Mouse (Mus musculus) granulocyte monocyte progenitor cell, adult 5-6 weeks (primary cell): ENCODE results near the gene Cfhr2. TPM values are rescaled to one million over a fixed set of nuclear protein-coding genes. Genes with fewer than 3 reads are reported as not detected.
"Not testable (repeated sequence)": the region's sequence is repeated elsewhere in the genome, so short reads cannot be mapped to it uniquely, and the experiment has no call there.

ENCODE experiments used
- ATAC-seq: replicated peaks from 2 replicates; pipeline ENCODE4 v1.8.0; 2016; ENCODE audit warnings: mild to moderate bottlenecking, moderate TSS enrichment, inconsistent platforms; ENCODE audit not compliant: poor library complexity, severe bottlenecking
- total RNA-seq, 2 experiments: library from RNA; stranded (forward) in 1 of 2; stranded (reverse) in 1 of 2; fragments of 200-712, 200-1000 nt in 1 of 2; fragments of >200 nt in 1 of 2; fragmentation: Nextera tagmentation in 1 of 2; gene quantifications; 2 replicates each; pipeline ENCODE4 v1.2.3; 2014 to 2017

Cfhr2 gene
- total RNA-seq (2014; fragmentation: Nextera tagmentation), result not detected in 2 replicates
- not detected in 2 replicates for total RNA-seq (2017)

DNA sequence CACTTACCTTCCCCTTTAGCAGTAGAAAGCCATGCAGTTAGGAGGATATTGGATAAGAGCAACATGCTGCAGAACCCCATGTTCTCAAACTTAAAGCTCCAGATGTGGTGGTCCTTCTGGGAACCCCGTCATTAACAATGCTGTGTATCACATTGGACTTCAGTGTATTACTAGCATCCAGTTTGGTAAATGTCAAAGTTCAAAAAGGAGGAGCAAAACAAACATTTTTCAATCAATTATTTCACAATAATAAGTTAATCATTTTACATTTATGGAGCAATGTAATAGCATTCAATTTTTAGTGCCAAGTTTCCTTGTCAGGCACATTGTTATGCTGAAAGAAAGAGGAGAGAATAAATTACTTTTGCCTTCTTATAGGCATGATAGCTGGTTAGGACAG, at the start of gene Cfhr2:
Gene Cfhr2 (minus strand): TSS at position 155 of the 400 bp plus-strand sequence.
- no peak for ATAC-seq

DNA sequence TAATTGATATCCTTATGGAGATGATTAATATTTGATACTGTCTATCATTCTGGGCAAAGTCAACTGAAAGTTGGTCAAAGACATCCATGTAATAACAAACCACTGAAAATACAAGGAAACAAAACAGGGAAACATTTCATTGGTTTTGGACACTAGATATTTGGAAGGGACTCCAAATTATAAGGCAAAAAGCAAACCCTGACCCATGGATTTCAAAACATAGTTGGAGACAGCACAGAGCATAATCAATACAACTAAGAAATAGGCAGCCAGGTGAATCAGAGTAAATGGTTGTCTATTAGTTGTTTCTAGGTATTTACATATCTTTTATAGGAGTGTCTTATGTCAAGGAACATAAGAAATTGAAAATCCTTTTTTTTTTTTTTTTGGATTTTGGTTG, 5.2 kb upstream of the Cfhr2 start:
- no peak for ATAC-seq

DNA sequence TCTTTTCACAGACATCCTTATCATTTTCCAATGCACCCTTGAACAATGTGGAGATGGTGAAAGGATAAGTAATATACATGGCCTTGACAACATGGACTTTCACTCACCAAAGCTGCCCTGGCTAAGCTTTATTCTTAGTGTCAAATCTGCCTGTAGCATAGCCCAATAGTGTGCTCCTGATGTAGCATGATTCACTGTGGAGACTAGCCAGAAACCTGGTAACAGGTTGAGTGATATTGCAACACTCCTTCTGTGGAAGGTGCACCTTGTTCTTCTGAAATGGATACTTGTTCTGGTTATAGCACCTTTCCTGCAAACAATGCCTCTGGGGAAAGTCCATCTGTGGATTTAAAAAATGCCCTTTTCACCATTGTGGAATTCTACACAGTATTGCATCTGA, 1.7 kb upstream of the Cfhr2 start:
- ATAC-seq, result no peak

DNA sequence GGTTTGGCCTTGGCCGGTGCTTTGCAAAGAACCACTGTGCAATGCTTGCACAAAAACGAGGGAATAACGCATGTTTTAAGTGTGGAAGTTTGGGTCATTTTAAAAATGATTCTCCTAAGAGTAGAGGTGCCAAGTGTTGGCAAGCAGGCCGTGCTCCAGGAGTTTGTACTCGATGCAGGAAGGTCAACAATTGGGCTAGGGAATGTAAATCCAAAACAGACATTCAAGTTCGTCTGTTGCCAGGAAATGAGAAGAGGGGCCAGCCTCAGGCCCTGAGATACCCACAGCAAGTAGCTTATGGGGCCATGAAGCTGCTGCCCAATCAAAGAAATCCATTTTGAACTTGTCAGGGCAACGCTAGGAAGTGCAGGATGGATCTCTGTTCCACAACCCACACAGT, 18.8 kb downstream of the Cfhr2 start:
- ATAC-seq, result no peak

DNA sequence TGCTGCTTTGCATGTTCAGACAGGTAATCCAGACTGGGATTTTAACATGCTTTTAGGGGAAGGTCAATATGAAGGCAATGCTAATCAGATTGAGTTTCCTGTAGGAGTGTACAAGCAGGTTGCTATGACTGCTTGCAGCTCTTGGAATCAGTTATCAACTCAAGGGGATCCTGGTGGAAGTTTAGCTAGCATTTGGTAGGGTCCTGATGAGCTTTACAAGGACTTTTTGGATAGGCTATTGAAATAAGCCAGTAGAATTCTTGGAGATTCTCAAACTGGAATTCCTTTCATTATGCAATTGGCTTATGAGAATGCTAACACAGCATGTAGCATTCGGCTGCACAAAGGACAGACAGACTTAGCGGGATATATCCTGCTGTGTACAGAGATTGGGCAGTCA, 19.2 kb downstream of the Cfhr2 start:
- ATAC-seq, result no peak

DNA sequence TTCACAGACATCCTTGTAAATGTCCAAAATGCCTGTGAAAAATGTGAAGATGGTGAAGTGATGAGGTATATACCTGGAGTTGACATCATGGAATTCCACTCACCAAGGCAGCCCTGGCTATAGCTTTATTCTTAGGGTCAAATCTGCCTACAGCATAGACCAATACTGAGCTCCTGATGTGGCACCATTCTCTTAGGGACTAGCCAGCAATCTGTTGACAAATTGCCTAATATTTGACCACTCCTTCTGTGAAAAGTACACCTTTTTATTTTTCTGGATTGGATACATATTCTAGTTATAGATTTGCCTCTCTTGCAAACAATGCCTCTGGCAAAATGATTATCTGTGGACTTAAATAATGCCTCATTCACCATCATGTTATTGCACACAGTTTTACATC, 49.9 kb downstream of the Cfhr2 start:
- no peak for ATAC-seq

DNA sequence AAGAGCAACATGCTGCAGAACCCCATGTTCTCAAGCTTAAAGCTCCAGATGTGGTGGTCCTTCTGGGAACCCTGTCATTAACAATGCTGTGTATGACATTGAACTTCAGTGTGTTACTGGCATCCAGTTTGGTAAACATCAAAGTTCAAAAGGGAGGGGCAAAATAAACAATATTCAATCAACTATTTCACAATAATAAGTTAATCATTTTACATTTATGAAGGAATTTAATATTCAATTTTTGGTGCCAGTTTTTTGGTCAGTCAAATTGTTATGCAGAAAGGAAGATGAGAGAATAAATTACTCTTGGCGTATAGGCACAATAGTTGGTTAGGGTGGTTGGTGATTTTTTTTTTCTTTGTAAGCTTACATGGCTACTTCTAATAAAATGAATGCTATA, 77.4 kb downstream of the Cfhr2 start, which contains the start of gene Gm4788:
Gene Gm4788 (minus strand): TSS at position 101 of the 400 bp plus-strand sequence.
- ATAC-seq, result no peak

DNA sequence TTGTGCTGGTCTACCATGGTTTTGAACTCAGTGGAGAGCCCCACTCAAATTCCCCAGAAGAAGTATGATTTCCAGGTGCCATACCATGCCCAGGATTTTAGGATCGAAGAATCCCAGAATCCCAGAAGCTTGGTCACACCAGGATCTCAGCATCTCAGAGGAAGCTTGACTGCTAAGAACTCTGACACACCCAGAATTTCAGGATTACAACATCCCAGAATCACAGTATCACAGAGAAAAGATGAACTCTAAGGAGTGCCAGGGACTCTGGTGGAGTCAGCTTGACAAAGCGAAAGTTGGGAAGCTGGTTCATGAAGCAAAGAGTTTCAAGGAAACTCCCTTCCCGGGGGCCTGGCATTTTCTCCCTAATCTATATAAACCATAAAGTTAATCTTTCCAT, 88.6 kb downstream of the Cfhr2 start:
- not testable (repeated sequence) for ATAC-seq

Other genes starting within 250 kb of the Cfhr2 start
- not detected in 2 replicates for gene Gm4788, start 77.5 kb downstream of the Cfhr2 start, total RNA-seq (2014; fragmentation: Nextera tagmentation)
- gene Gm4788, start 77.5 kb downstream of the Cfhr2 start, total RNA-seq (2017), result not detected in 2 replicates